Mouse (Mus musculus) adrenal gland, postnatal 4 days (tissue): ENCODE data around the gene Gli2. TPM values are rescaled to one million over a fixed set of nuclear protein-coding genes. Genes with fewer than 3 reads are reported as not detected.

Experiments used
- DNase-seq, 2 experiments: peaks; one replicate each; pipeline ENCODE4 v3.0.0; 2021 to 2022; ENCODE audit warnings: low spot score in 2 of 2, mixed read lengths in 2 of 2
- long read RNA-seq, 2 experiments: library from polyadenylated mRNA; stranded (forward); transcript quantifications; one replicate each; pipeline ENCODE4 v2.0.0; 2021
- total RNA-seq, 2 experiments: library from RNA; stranded (reverse); gene quantifications; 2 replicates each; pipeline ENCODE4 v1.2.3; 2021

The Gli2 gene
- total RNA-seq: 1 to 10 TPM; 3.9 to 4.3 TPM
- long read RNA-seq, experiment 1: 0 reads
- long read RNA-seq, experiment 2, partial matches to known transcripts: 0 of 1 reads
- long read RNA-seq, experiment 2, other reads (novel, unspliced or antisense): 1 of 1 reads

DNA sequence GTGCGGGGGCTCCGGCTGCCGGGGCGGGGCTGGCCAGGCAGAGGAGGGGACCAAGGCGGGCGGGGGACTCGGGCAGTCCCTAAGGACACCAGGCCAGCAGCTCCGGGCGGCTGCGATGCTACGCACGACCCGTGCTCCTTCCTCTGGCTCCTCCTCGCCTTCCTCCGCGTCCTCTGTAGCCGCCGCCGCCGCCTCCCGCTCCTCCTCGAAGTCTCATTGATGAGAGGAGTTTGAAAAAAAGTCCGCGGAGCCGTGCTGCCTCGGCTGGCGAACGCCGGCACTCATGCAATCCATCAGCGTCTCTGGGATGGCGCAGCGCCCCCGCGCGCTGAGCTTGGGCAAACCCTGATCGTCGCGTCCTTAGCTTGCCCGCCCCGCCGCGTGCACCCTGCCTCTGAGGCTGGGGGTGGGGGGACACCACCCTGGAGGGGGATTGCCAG is at the start of gene Gli2:
TSS of gene Gli2 (minus strand) at position 218 of the 440 bp plus-strand sequence.
- DNase-seq: peak; percentile 49 to 62

DNA sequence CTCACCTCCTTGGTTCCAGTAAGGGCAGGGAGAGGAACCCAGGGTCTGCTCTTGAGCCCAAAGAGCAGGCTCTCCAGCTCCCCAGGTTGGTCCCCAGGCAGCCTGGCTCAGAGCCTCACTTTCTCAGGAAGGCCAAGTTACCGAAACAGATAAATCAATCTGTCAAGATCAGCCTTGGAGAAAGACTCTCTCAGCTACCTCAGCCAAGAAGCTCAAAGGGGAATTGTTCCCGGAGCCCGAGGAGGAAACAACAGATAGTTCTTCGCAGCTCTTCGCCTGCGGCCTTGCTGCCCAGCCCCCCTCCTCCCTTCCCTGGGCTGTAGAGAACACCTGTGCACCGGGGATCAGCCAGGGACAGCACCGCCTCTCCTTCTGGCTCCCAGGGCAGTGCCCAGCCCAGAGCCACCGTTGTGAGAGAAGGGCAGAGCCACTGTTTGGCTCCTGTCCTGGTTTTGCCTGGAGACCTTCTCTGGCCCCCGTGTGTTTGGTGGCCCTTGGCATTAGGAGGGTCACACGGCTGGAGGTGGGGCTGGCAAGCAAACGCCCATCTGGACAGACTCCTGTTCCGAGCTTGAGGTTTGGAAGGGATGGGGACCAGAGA is 44.6 kb upstream of the Gli2 start:
- DNase-seq: no peak

DNA sequence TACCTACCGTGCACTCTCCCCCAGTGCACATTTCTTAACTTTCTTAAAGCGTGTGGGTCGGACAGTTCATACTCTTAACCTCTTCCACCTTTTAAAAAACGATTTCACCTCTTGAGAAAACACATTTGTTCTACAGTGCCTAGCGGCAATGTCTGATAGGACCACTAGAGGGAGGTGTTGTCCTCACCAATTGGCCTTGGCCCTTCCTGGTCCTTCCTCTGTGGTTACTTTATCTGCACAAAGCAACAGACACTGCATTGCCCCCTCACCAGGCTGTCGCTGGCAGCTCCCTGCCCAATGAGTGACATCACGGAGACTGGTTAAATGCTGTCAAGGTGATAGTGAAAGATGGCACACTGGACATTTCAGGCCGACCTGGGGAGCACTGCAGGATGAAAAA is 40.3 kb upstream of the Gli2 start:
- peak; percentile 33 to 35 for DNase-seq

DNA sequence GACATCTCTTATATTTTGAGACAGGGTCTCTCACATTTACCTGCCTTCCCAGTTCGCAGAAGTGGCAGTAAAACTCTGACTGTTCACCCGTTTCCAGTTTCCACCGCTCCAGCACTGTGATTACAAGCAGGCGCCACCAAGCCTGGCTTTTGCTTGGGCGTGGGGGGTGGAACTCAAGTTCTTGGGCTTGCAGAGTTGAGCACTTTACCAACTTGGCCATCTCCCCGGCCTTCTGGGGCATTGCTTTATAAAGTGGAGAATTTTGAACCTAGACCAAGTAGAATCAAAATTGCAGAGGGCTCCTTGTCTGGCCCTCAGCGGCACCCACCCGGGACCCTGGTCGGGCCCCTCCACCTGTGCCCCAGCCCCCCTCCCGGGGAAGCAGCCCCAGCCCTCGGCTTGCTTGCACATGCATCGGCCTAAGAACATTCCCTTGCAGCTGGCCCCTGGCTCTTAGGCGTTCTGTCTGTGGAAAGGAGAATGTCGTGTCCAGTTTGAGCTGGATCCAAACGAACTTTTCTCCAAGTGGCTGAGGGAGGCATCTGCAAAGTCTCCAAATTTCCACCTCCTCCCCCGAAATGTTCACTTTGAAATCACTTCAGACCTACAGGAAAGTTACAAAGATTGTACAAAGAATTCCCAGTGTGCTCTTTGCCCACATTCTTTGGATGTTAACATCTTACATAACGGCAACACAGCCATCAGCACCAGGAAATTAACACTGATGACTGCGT is 36.6 kb upstream of the Gli2 start:
- DNase-seq: no peak

DNA sequence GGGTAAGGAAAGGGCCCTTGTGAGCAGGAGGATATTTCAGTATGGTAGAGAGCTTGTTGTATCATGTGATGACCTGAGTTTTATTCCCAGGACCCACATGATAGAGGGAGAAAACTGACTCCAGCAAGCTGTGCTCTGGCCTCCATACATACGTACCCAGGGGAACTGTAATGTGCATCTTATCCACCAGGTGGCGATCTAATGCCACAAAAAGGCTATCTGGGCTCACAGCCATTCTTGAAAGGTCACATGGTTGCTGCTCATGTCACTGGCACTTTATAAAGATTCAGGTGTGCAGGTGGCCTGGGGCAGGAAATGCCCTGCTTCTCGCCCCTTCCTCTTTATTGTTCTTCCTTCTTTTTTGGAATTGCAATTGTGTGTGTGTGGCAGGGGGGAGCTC is 34.1 kb upstream of the Gli2 start:
- DNase-seq: peak; percentile 40 to 62

DNA sequence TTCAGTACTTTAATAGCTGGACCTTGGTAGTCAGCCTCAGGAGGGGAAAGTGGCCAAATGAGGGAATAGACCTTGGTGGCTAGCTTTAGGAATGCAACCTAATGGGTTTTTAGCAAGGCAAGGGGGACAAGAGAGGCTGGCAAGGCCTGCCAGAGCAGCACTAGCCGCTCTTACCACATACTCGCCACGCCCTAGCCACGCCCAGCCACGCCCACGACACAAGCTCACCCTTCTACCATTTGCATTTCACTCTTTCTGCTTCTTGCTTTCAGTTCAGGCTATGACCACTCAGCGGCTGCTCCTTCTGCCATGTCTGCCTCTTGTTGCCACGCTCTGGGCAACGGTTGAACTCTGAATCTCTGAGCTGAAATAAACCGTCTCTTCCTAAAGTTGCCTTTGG is 32.4 kb upstream of the Gli2 start:
- no peak for DNase-seq

DNA sequence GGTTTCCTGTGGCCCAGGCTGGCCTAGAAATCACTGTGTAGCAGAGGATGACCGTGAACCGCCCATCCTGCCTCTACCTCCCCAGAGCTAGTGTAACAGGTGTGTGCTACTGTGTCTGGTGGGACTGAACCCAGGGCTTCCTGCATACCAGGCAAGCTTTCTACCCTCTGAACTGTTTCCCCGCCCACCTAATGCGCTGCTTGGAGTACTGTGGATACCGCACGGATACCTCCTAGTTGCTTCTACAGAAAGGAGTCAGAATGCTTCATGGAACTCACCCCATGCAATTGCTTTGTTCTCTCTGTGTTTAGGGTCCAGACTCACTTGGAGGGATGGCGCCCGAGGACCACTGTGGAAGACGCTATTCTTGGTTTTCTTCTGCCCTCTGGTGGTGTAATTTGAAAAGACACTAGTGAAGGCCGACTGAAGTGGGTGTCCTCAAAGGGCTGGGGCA is 30.1 kb upstream of the Gli2 start:
- no peak for DNase-seq

DNA sequence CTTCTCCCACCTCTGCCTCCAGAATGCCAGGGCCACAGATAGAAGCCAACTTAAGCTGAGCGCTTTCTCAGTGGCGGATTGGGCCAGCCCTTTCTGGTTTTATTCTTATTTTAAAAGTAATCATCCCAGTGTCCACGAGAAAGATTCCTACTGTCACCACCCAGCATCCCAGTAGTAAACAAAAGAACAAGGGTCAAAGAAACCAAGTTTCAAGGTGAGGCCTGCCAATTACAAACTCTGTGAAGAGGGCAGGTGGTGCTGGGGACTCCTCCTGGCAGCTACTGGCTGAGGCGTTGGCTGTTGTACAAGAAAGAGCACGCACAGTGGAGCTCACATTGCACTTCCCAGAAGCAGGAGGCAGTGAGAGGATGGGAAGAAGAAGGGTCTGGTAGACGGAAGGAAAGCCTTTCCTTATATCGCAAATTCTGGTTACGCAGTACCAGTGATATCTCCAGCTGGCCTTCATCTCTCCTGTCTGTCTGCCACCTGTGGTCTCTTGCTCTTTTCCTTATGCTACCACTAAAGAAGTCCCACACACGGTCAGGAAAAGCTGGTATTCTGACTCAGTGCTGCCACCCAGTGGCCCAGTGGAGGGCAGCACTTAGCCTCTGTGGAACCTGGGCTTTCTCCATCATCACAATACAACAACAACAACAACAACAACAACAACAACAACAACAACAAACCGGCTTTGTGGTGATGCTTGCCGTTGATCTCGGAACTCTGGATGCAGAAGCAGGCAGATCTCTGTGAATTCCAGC is 29.0 kb upstream of the Gli2 start:
- DNase-seq: no peak

DNA sequence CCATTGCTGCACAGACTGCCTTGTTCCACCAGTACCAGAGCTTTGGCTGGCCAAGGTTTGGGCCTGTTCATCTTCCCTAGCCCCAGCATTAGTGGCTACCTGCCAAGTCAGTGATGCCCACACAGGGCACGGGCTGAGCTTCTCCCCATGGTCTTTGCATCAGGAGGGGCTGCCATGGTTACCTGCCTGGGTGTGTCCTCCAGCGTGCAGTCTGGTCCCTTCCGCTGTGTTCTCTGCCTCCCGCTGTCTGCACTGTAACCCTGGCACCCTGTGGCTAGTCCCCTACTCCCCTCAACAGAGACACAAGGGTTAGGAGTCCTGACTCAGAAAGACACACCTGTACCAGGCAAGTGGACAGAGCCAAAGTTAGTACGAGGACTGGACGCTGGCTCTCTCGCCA is 24.5 kb upstream of the Gli2 start:
- DNase-seq: no peak

DNA sequence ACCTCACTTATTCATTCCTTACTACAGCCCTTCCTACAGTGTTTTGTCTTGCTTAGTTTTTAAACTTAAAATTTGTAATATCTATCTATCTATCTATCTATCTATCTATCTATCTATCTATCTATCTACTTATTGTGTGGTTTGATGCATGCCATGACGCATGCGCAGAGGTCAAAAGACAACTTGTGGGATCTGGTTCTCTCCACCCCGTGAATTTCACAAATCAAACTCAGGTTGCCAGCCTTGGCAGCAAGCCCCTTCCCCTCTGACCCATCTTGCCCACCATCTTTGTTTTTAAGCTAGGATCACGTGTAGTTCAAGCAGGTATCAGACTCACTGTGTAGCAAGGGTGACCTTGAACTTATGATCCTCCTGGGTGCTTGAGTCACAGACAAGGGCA is 22.9 kb upstream of the Gli2 start:
- no peak for DNase-seq

DNA sequence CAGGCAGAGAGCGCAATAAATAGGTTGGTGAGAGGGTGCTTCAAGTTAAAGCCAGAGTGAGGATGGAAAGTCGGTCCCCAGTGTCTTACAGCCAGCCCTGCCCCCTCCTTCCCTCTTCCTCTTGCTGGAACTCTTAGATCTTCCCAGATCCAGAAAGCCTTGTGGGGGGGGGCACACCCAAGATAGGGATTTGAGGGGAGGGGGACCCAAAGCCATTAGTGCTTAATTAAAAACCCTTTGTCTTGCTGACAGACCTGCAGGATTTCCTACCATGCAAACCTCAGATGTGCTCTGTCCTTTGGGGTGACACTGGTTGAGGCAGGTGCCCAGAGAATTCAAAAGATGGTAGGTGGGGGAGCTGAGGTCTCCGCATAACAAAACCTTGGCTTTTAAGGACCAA is 22.5 kb upstream of the Gli2 start:
- DNase-seq: no peak

DNA sequence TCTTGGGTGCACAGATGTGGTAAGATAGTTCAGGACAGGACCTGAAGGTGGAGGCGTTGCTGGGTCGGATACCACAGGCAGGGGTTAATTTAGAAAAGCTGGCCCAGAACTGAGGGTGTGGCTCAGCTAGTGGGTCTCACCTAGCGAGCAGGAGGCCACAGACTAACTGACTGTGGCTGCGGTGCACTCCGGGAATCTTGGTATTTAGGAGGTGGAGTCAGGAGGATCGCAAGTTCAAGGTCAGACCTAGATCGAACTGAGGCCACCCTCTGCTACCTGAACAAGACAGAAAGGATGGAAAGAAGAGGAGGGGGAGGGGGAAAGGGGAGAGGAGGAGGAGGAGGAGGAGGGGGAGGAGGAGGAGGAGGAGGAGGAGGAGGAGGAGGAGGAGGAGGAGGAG is 22.1 kb upstream of the Gli2 start:
- no peak for DNase-seq

DNA sequence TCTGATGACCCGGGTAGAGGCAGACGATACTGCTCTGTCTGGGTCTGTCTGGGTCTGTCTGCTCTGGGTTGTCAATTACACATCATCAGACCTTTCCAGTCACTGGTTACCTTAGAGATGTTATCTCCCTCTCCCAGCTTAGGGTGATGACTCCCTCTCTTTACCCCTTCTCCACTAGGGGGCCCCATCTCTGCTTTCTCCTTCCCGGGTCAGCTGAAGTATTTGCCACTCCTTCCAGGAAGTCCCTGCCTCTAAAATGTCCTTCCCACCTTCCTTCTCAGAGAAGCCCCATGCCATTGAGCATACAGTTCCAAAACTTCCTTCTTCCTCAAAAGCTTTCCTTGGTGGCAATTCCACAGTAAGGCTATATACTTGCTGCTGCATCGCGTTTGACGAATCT is 21.5 kb upstream of the Gli2 start:
- DNase-seq: no peak

DNA sequence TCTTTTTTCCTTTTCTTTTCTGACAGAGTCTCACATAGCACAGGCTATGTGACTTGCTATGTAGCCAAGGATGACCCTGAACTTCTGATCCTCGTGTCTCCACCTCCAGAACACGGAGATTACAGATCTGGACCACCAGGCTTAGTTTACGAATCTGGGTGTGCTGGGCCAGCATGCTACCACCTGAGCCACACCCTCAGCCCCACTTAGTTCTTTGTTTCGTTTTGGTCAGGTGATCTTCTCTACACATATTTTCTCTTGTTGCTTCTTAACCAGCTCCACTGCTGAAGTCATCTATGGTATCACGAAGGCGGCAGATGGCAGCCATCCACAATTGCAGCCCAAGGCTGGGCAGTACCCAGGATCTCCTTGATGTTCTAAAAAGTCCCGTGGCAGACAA is 20.5 kb upstream of the Gli2 start:
- no peak for DNase-seq

DNA sequence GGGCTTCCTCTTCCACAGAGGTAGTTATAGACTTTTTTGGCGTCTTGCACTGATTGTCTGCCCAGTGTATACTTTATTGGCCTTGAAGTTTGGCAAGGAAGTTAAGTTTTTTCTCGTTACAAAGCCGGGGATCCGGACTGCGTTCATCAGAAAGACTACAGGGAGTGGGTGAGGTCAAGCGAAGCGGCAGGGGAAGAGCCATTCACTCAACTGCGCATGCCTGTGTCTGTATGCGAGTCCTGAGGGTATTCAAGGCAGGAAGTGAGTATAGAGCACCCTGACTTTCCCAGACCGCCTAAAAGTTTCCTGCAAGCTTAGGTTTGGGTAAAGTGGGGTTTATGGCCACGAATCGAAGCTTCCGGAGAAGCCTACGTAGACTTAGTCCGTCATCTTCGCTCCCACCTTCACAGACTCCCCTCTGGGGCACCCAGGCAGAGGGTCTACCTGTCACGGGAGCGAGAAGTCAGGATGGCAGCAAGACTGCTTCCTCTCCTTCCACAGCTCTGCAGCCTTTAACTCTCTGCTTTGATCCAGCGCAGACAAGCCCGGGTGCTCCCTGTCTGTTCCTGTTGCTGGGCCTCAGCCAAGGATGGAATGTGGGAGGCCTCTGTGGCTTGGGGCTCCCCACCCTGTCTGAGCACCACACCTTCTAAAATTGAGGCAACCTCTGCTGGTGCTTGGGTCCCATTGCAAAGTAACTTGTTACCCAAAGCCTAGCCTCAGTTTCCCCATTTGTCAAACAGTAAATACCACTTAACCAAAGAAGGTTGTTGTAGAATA is 11.7 kb upstream of the Gli2 start:
- DNase-seq: no peak

DNA sequence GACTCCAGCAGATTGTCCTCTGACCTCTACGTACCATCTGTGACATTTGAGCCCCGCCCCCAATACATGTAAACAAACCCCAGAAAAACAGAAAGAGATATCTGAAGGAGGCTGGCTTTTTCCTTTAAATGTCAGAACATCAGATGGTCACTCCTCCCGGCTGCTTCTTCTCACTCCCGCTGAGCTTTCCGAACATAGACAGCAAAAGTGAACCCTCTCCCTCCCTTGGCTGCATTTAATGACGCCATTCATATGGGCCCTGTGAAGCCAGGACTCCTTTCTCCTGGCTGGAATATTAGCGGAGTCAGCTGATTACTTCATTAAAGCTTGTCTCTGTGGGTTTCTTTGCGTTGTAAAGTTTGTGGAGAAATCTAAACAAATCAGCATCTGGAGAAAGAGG is 3.1 kb upstream of the Gli2 start:
- no peak for DNase-seq

DNA sequence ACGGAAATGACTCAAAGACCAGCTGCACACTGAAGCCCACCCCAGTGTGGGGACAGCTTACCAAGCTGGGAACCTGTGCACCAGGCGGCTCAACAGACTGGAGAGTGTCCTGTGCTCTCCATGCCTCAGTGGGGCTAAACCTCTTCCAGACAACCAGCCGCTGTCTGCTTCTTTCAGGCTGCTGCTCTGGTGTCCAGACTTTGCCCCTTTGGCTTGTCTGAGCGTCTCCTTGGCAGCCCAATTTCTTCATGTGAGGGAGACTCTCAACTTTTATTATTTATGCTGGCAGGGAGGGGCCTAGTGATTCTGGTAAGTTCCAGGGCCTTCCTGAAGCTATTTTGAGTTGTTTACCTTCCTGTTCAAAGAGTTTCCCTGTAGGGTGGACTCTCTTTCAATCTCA is 2.4 kb upstream of the Gli2 start:
- DNase-seq: no peak

DNA sequence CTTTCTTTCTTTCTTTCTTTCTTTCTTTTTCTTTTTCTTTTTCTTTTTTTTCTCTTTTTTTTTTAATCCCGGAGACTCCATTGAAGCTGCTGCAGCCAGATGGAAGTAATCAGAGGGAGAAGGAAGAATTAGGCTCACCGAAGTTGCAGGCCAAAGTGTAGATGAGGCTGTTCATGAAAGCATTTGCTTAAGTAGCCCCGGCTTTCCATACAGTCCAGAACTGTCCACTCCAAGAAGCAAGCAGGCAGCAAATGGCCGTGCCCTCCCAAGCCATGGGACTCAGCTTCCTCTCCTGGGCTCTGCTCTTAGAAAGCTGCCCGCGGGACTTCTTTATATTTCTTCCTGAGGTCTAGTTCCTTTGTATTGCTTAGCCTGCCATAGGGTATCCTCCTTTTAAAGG is 1.0 kb upstream of the Gli2 start:
- no peak for DNase-seq

DNA sequence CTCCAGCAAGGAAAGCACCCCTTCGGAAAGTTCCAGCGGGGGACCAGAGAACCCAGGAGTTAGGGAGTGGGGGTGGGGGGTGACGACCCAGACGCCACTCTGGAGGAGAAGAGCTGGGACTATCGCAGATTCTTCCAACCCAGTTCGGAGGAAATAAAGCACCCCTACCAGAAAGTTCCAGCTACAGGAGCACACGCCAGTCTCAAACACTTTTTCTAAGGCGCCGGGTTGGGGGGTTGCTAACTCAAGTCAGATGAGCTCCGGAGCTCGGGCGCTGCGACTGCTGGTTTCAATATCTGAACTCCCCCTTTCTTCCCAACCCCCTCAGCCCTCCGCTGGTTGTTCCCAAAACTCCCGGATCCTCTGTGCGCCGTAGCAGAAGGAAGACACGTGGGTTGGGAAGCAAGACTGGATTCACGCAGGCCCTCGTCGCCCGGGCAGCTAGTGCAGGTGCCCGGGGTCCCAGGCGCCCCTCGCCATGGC is 494 bp upstream of the Gli2 start:
- no peak for DNase-seq

DNA sequence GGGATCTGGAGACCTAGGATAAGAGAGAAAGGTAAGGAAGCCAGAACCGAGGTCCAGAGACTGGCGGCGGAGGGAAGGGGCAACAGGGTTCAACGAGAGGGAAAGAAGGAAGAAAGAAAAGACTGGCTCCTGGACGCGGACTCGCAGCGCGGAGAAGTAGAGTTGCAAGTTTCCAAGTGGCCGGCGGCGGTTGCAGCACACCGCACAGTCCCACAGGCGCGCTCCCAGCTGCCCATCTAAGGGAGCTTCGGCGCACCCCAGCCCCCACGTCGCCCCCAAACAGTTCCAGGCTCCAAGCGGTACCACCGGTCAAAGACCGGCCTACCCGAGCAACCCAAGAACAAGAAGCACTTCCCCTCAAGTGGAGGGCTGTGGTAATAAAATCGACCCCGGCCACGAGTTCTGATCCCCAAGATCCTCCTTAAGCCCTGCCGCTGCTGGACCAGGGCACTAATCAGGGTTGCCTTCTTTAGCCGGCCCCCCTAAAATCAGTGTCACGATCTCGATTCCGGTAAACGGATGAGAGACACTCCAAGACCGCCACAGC is 715 bp downstream of the Gli2 start:
- DNase-seq: no peak
